33 mouse cellular contexts compared by ENCODE assay signal in genomic region chr3:126620152-126620551, GRCm38 (mm10).
"Had no signal": no experiment of that assay in that cellular context is flagged by ENCODE, and none has a peak within 500 bp of the region (broad histone marks: within the 10 kb centered on the region; RNA-seq: fewer than 3 reads in every experiment).

No protein-coding gene starts in this region.

- DNase-seq: left cerebral cortex, postnatal 4 days; liver; liver, embryonic 13.5 days; liver, postnatal 0 days; lung, adult 18-20 months; lung, adult 2 months; lung, embryonic 14.5 days; lung, postnatal 10 days; lung, postnatal 14 days; lung, postnatal 36 days; lung, postnatal 4 days; midbrain, embryonic 14.5 days had no signal

- H3K9ac ChIP-seq: limb, embryonic 12.5 days; limb, embryonic 13.5 days; limb, embryonic 15.5 days; liver, embryonic 12.5 days; liver, embryonic 13.5 days; liver, embryonic 14.5 days; liver, embryonic 15.5 days; liver, postnatal 0 days; lung, embryonic 14.5 days; lung, embryonic 15.5 days; midbrain, embryonic 12.5 days; midbrain, embryonic 13.5 days; midbrain, embryonic 15.5 days; neural tube, embryonic 12.5 days; neural tube, embryonic 13.5 days had no signal

- H3K4me2 ChIP-seq: limb, embryonic 12.5 days; limb, embryonic 13.5 days; limb, embryonic 15.5 days; liver, embryonic 11.5 days; liver, embryonic 12.5 days; liver, embryonic 13.5 days; liver, embryonic 15.5 days; lung, embryonic 14.5 days; lung, embryonic 15.5 days; midbrain, embryonic 11.5 days; midbrain, embryonic 12.5 days; midbrain, embryonic 13.5 days; midbrain, embryonic 15.5 days; neural tube, embryonic 12.5 days; neural tube, embryonic 13.5 days had no signal

- H3K27me3 ChIP-seq: limb, embryonic 12.5 days; limb, embryonic 13.5 days; limb, embryonic 15.5 days; liver, embryonic 12.5 days; liver, embryonic 13.5 days; liver, embryonic 15.5 days; lung, embryonic 15.5 days; midbrain, embryonic 12.5 days; midbrain, embryonic 13.5 days; midbrain, embryonic 15.5 days; neural tube, embryonic 12.5 days; neural tube, embryonic 13.5 days had no signal

- H3K27ac ChIP-seq: limb, embryonic 10.5 days; limb, embryonic 12.5 days; limb, embryonic 13.5 days; limb, embryonic 15.5 days; liver, embryonic 12.5 days; liver, embryonic 13.5 days; liver, embryonic 14.5 days; liver, embryonic 15.5 days; lung, embryonic 15.5 days; macrophage; midbrain, embryonic 10.5 days; midbrain, embryonic 12.5 days; midbrain, embryonic 13.5 days; midbrain, embryonic 15.5 days; neural tube, embryonic 12.5 days; neural tube, embryonic 13.5 days had no signal

- H3K4me3 ChIP-seq: limb, embryonic 10.5 days; limb, embryonic 12.5 days; limb, embryonic 13.5 days; limb, embryonic 15.5 days; liver, embryonic 12.5 days; liver, embryonic 13.5 days; liver, embryonic 15.5 days; lung, embryonic 15.5 days; megakaryocyte, embryonic 14.5 days; midbrain, embryonic 10.5 days; midbrain, embryonic 12.5 days; midbrain, embryonic 13.5 days; midbrain, embryonic 15.5 days; myocyte; neural tube, embryonic 12.5 days; neural tube, embryonic 13.5 days had no signal

- H3K36me3 ChIP-seq: limb, embryonic 12.5 days; limb, embryonic 13.5 days; limb, embryonic 15.5 days; liver, embryonic 12.5 days; liver, embryonic 13.5 days; liver, embryonic 15.5 days; lung, embryonic 15.5 days; midbrain, embryonic 10.5 days; midbrain, embryonic 12.5 days; midbrain, embryonic 13.5 days; midbrain, embryonic 15.5 days; neural tube, embryonic 12.5 days had no signal

- H3K9me3 ChIP-seq: limb, embryonic 10.5 days; limb, embryonic 15.5 days; liver, embryonic 12.5 days; liver, embryonic 13.5 days; liver, embryonic 15.5 days; lung, embryonic 15.5 days; midbrain, embryonic 10.5 days; midbrain, embryonic 12.5 days; midbrain, embryonic 15.5 days; neural tube, embryonic 12.5 days; neural tube, embryonic 13.5 days had no signal

- H3K4me1 ChIP-seq: limb, embryonic 13.5 days; limb, embryonic 15.5 days; liver, embryonic 12.5 days; liver, embryonic 13.5 days; liver, embryonic 15.5 days; lung, embryonic 15.5 days; megakaryocyte, embryonic 14.5 days; midbrain, embryonic 10.5 days; midbrain, embryonic 12.5 days; midbrain, embryonic 13.5 days; midbrain, embryonic 15.5 days; neural tube, embryonic 12.5 days; neural tube, embryonic 13.5 days had no signal

- ATAC-seq: liver, embryonic 12.5 days; liver, postnatal 0 days; lung, postnatal 0 days; midbrain, embryonic 13.5 days; midbrain, embryonic 15.5 days; midbrain, embryonic 16.5 days had no signal
